Mouse (Mus musculus): Measurements from ENCODE around the gene Sorbs1. TPM values are rescaled to one million over a fixed set of nuclear protein-coding genes. Genes with fewer than 3 reads are reported as not detected.

Sorbs1 gene
- polyA plus RNA-seq, 1 experiment: 38.8 TPM

- no peak overlapping the region for H3ac ChIP-seq (ENCODE audit: control insufficient read depth, insufficient read length)
- H3K36me3 ChIP-seq (ENCODE audit: control insufficient read depth, insufficient read depth): no peaks in the 10 kb centered on the region
- H3K79me2 ChIP-seq (ENCODE audit: control insufficient read depth, insufficient read depth): no peaks in the 10 kb centered on the region
- H3K27me3 ChIP-seq (ENCODE audit: control insufficient read depth, insufficient read depth, insufficient read length): no peaks in the 10 kb centered on the region
- H3K4me2 ChIP-seq (ENCODE audit: low read depth): no peak overlapping the region
- TF ChIP-seq TCF3 (IDR thresholded peaks at IDR 0.05; ENCODE audit: insufficient read length, low read depth) (no peak), TCF12 (IDR thresholded peaks at IDR 0.05; ENCODE audit: insufficient read depth, poor library complexity, severe bottlenecking) (no peak)
- no peak overlapping the region for H3K4me3 ChIP-seq
Observed at GRCm38 (mm10) chr19:40309911-40310310, 203.7 kb downstream of the Sorbs1 start.

DNA sequence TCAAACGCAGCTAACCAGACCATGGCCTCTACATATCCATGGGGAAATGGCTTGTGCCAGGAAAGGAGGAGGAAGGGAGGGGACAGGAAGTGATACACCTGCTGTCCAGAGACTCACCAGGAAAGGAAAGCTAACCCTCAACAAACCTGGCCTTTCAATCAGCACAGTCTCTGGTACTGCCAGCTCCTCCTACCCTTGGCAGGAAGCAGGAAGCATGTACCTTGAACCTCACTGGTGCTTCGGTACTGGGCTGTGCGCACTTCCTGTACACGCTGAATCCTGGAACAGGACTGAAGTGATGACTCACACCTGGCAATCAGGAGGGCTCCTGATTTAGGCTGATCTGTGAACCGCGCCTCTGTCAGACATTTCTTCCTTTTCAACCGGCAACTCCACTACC is 206.0 kb downstream of the Sorbs1 start:
- Histone ChIP-seq H3K36me3 (ENCODE audit: control insufficient read depth, insufficient read depth) (no peaks in the 10 kb centered on the region), H3ac (ENCODE audit: control insufficient read depth, insufficient read length) (no peak overlapping the region), H3K4me2 (ENCODE audit: low read depth) (no peak overlapping the region), H3K27me3 (ENCODE audit: control insufficient read depth, insufficient read depth, insufficient read length) (no peaks in the 10 kb centered on the region), H3K79me2 (ENCODE audit: control insufficient read depth, insufficient read depth) (no peaks in the 10 kb centered on the region), H3K4me3 (no peak overlapping the region)
- TF ChIP-seq TCF3 (IDR thresholded peaks at IDR 0.05; ENCODE audit: insufficient read length, low read depth) (no peak), POLR2AphosphoS2 (IDR thresholded peaks at IDR 0.05; ENCODE audit: insufficient read length, low read depth) (no peak), POLR2A (IDR thresholded peaks at IDR 0.05; ENCODE audit: insufficient read length, low read depth) (no peak), TCF12 (IDR thresholded peaks at IDR 0.05; ENCODE audit: insufficient read depth, poor library complexity, severe bottlenecking) (no peak)

DNA sequence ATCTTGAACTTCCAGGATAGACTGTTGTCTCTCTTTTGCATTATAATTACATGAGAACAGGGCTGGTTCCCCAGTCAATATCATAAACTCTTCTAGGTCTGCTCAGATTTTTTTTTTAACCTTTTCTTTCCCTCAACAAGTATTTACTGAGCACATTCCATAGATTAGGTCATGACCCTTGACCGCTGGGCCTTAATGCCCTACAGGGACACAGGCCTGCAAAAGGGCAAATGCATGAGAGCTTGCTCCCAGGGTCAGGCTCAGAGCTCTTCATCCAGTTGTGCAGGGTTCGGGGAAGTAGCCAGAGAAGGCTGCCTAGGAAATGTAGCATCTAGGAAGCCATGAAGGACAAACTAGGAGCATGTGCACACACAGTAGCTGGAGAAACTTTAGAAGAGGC is 206.9 kb downstream of the Sorbs1 start:
- Histone ChIP-seq H3K27me3 (ENCODE audit: control insufficient read depth, insufficient read depth, insufficient read length) (no peaks in the 10 kb centered on the region), H3K4me2 (ENCODE audit: low read depth) (no peak overlapping the region), H3K36me3 (ENCODE audit: control insufficient read depth, insufficient read depth) (no peaks in the 10 kb centered on the region), H3K4me3 (no peak overlapping the region), H3ac (ENCODE audit: control insufficient read depth, insufficient read length) (no peak overlapping the region), H3K79me2 (ENCODE audit: control insufficient read depth, insufficient read depth) (no peaks in the 10 kb centered on the region)
- TF ChIP-seq SRF (IDR thresholded peaks at IDR 0.05; ENCODE audit: control insufficient read depth, insufficient read length, low read depth) (no peak), E2F4 (IDR thresholded peaks at IDR 0.05; ENCODE audit: insufficient read depth) (no peak), REST (IDR thresholded peaks at IDR 0.05; ENCODE audit: insufficient read depth, insufficient read length) (no peak), MYOD1 (IDR thresholded peaks at IDR 0.05; ENCODE audit: control insufficient read depth in 1 of 3, insufficient read length in 2 of 3, low read depth in 2 of 3) (no peak), POLR2A (IDR thresholded peaks at IDR 0.05; ENCODE audit: insufficient read length, low read depth) (no peak), TCF12 (IDR thresholded peaks at IDR 0.05; ENCODE audit: insufficient read depth, poor library complexity, severe bottlenecking) (no peak), USF1 (IDR thresholded peaks at IDR 0.05; ENCODE audit: low read depth) (no peak), MYOG (IDR thresholded peaks at IDR 0.05; ENCODE audit: control insufficient read depth in 1 of 3, insufficient read depth in 1 of 3, insufficient read length in 2 of 3, low read depth in 2 of 3) (no peak), TCF3 (IDR thresholded peaks at IDR 0.05; ENCODE audit: insufficient read length, low read depth) (no peak), CEBPB (IDR thresholded peaks at IDR 0.05; ENCODE audit: insufficient read depth, poor library complexity, severe bottlenecking) (no peak), MAX (IDR thresholded peaks at IDR 0.05; ENCODE audit: low read depth) (no peak), POLR2AphosphoS2 (IDR thresholded peaks at IDR 0.05; ENCODE audit: insufficient read length, low read depth) (no peak)

DNA sequence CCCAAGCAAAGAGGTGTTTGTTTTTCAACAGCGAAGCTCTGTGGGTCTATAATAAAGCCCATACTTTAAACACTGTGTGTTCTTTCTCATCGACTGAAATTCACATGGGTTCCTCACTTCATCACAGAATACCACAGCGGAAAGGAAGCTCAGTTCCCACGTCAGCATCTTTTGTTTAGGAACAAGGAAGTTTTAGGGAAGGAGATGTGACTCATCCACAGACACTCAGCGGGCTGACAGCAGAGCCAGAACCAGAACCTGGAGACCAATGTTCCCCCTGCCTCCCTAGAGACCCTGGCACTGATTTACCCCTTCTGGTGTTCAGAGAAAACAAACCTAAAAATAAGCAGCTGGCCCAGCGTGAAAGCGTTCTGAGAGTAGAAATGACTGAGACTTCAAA is 208.1 kb downstream of the Sorbs1 start:
- no peaks in the 10 kb centered on the region for H3K79me2 ChIP-seq (ENCODE audit: control insufficient read depth, insufficient read depth)
- TF ChIP-seq USF1 (IDR thresholded peaks at IDR 0.05; ENCODE audit: low read depth) (no peak), MAX (IDR thresholded peaks at IDR 0.05; ENCODE audit: low read depth) (no peak), CEBPB (IDR thresholded peaks at IDR 0.05; ENCODE audit: insufficient read depth, poor library complexity, severe bottlenecking) (no peak), SRF (IDR thresholded peaks at IDR 0.05; ENCODE audit: control insufficient read depth, insufficient read length, low read depth) (no peak), MYOD1 (IDR thresholded peaks at IDR 0.05; ENCODE audit: control insufficient read depth in 1 of 3, insufficient read length in 2 of 3, low read depth in 2 of 3) (no peak), POLR2AphosphoS2 (IDR thresholded peaks at IDR 0.05; ENCODE audit: insufficient read length, low read depth) (no peak), TCF12 (IDR thresholded peaks at IDR 0.05; ENCODE audit: insufficient read depth, poor library complexity, severe bottlenecking) (no peak), REST (IDR thresholded peaks at IDR 0.05; ENCODE audit: insufficient read depth, insufficient read length) (no peak), POLR2A (IDR thresholded peaks at IDR 0.05; ENCODE audit: insufficient read length, low read depth) (no peak), E2F4 (IDR thresholded peaks at IDR 0.05; ENCODE audit: insufficient read depth) (no peak), TCF3 (IDR thresholded peaks at IDR 0.05; ENCODE audit: insufficient read length, low read depth) (no peak), MYOG (IDR thresholded peaks at IDR 0.05; ENCODE audit: control insufficient read depth in 1 of 3, insufficient read depth in 1 of 3, insufficient read length in 2 of 3, low read depth in 2 of 3) (no peak)
- no peaks in the 10 kb centered on the region for H3K36me3 ChIP-seq (ENCODE audit: control insufficient read depth, insufficient read depth)
- no peak overlapping the region for H3K4me3 ChIP-seq
- no peak overlapping the region for H3ac ChIP-seq (ENCODE audit: control insufficient read depth, insufficient read length)
- H3K4me2 ChIP-seq (ENCODE audit: low read depth): no peak overlapping the region
- no peaks in the 10 kb centered on the region for H3K27me3 ChIP-seq (ENCODE audit: control insufficient read depth, insufficient read depth, insufficient read length)

GRCm38 (mm10) chr19:40302916-40303315 is 210.7 kb downstream of the Sorbs1 start:
- H3K36me3 ChIP-seq (ENCODE audit: control insufficient read depth, insufficient read depth): no peaks in the 10 kb centered on the region
- no peak overlapping the region for H3K4me3 ChIP-seq
- H3K27me3 ChIP-seq (ENCODE audit: control insufficient read depth, insufficient read depth, insufficient read length): no peaks in the 10 kb centered on the region
- TF ChIP-seq TCF12 (IDR thresholded peaks at IDR 0.05; ENCODE audit: insufficient read depth, poor library complexity, severe bottlenecking) (no peak), E2F4 (IDR thresholded peaks at IDR 0.05; ENCODE audit: insufficient read depth) (no peak), POLR2A (IDR thresholded peaks at IDR 0.05; ENCODE audit: insufficient read length, low read depth) (no peak), SRF (IDR thresholded peaks at IDR 0.05; ENCODE audit: control insufficient read depth, insufficient read length, low read depth) (no peak), MYOD1 (IDR thresholded peaks at IDR 0.05; ENCODE audit: control insufficient read depth in 1 of 3, insufficient read length in 2 of 3, low read depth in 2 of 3) (no peak), TCF3 (IDR thresholded peaks at IDR 0.05; ENCODE audit: insufficient read length, low read depth) (no peak), USF1 (IDR thresholded peaks at IDR 0.05; ENCODE audit: low read depth) (no peak), POLR2AphosphoS2 (IDR thresholded peaks at IDR 0.05; ENCODE audit: insufficient read length, low read depth) (no peak), REST (IDR thresholded peaks at IDR 0.05; ENCODE audit: insufficient read depth, insufficient read length) (no peak)
- no peak overlapping the region for H3ac ChIP-seq (ENCODE audit: control insufficient read depth, insufficient read length)
- no peak overlapping the region for H3K4me2 ChIP-seq (ENCODE audit: low read depth)
- no peaks in the 10 kb centered on the region for H3K79me2 ChIP-seq (ENCODE audit: control insufficient read depth, insufficient read depth)

All from myocyte (in vitro differentiated cells).